Mouse (Mus musculus) hematopoietic stem cell, adult 5-6 weeks (primary cell): ENCODE data around the gene Ifnlr1. TPM values are rescaled to one million over a fixed set of nuclear protein-coding genes. Genes with fewer than 3 reads are reported as not detected.
"Not testable (repeated sequence)": the region's sequence is repeated elsewhere in the genome, so short reads cannot be mapped to it uniquely, and the experiment has no call there.

Experiments
- ATAC-seq, 2 experiments: fragments of 125-278 bp in 1 of 2; replicated peaks in 1 of 2; 2 replicates each; pipeline ENCODE4 v1.8.0; 2016 to 2017; ENCODE audit warnings: inconsistent platforms in 2 of 2, mild to moderate bottlenecking in 2 of 2, moderate number of reproducible peaks in 2 of 2, low read depth in 1 of 2, moderate TSS enrichment in 1 of 2; ENCODE audit not compliant: low FRiP score in 2 of 2, poor library complexity in 2 of 2, severe bottlenecking in 2 of 2, insufficient read depth in 1 of 2, low TSS enrichment in 1 of 2
- total RNA-seq: library from RNA; stranded (forward); fragments of 172-1452, 232-1000 nt; gene quantifications from 2 replicates; pipeline ENCODE4 v1.2.3, GENCODE M21; 2017

Ifnlr1 gene
- 0.30 and 1.1 TPM in 2 replicates for total RNA-seq

GRCm38 (mm10) chr4:135685906-135686567 lies at the start of gene Ifnlr1:
Ifnlr1 (plus strand) TSS chr4:135686287.
- ATAC-seq = 0 out of 4 replicates have a peak, but pooled peaks of 1 of the 2 experiments have one; percentile 9

GRCm38 (mm10) chr4:135641302-135642079 lies 44.6 kb upstream of the Ifnlr1 start:
- ATAC-seq = not testable (repeated sequence)

GRCm38 (mm10) chr4:135645022-135645637 lies 41.0 kb upstream of the Ifnlr1 start:
- no peak for ATAC-seq

GRCm38 (mm10) chr4:135652966-135653607 lies 33.0 kb upstream of the Ifnlr1 start:
- no peak for ATAC-seq

GRCm38 (mm10) chr4:135653956-135654355 lies 32.1 kb upstream of the Ifnlr1 start:
- ATAC-seq = no peak

- no peak for ATAC-seq
Observed at GRCm38 (mm10) chr4:135655499-135655898, 30.6 kb upstream of the Ifnlr1 start.

GRCm38 (mm10) chr4:135656094-135656589 lies 29.9 kb upstream of the Ifnlr1 start:
- no peak for ATAC-seq

- ATAC-seq = no peak
Observed at GRCm38 (mm10) chr4:135658484-135658883, 27.6 kb upstream of the Ifnlr1 start.

GRCm38 (mm10) chr4:135658899-135659298 lies 27.2 kb upstream of the Ifnlr1 start:
- ATAC-seq = no peak

- peak; percentile 49 to 54; a peak in 3 of 4 replicates for ATAC-seq
Observed at GRCm38 (mm10) chr4:135661082-135661809, 24.8 kb upstream of the Ifnlr1 start.

GRCm38 (mm10) chr4:135661994-135662393 lies 24.1 kb upstream of the Ifnlr1 start:
- no peak for ATAC-seq

GRCm38 (mm10) chr4:135664656-135665055 lies 21.4 kb upstream of the Ifnlr1 start:
- ATAC-seq = peak in 1 of 2 experiments; percentile 30; a peak in 1 of 4 replicates

GRCm38 (mm10) chr4:135666192-135666975 lies 19.7 kb upstream of the Ifnlr1 start:
- ATAC-seq = peak in 1 of 2 experiments; percentile 50; a peak in 1 of 4 replicates

- ATAC-seq = peak; percentile 68 to 70; a peak in 3 of 4 replicates
Observed at GRCm38 (mm10) chr4:135667266-135667844, 18.7 kb upstream of the Ifnlr1 start.

- no peak for ATAC-seq
Observed at GRCm38 (mm10) chr4:135673507-135673906, 12.6 kb upstream of the Ifnlr1 start.

GRCm38 (mm10) chr4:135674993-135675392 lies 11.1 kb upstream of the Ifnlr1 start:
- ATAC-seq = no peak
